Mouse (Mus musculus): Measurements from ENCODE around the gene Mfsd11. TPM values are rescaled to one million over a fixed set of nuclear protein-coding genes. Genes with fewer than 3 reads are reported as not detected.
"Not testable (repeated sequence)": the region's sequence is repeated elsewhere in the genome, so short reads cannot be mapped to it uniquely, and the experiment has no call there.

Gene Mfsd11
- polyA plus RNA-seq, 1 experiment from 2014 or later: 37.0 TPM

DNA sequence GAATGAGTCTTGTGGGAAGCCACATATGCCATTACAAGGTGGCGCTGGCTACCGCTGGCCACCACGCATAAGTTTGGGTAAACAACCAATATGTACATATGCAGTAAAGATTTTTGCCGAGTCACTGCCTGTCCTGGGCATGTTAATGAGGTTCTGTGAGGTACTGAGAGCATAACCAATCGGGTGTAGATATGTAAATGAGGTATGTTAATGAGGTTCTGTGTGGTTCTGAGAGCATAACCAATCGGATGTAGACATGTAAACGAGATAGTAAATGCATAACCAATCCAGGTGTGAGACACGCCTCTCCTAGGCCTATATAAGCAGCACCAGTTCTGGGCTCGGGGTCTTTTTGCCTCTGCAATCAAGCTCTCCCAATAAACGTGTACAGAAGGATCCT is 50.3 kb downstream of the Mfsd11 start:
- not testable (repeated sequence) for H3K36me3 ChIP-seq (ENCODE audit: control insufficient read depth, insufficient read depth, low read length); H3K27ac ChIP-seq (ENCODE audit: low read depth, low read length); H3K4me3 ChIP-seq (ENCODE audit: low read depth, low read length); DNase-seq (ENCODE audit: low spot score); H3K4me2 ChIP-seq (replicated peaks; ENCODE audit: low read depth, low read length); ATAC-seq (ENCODE audit: low FRiP score); H3K9ac ChIP-seq (ENCODE audit: low read depth, low read length); H3K9me3 ChIP-seq (ENCODE audit: control insufficient read depth, low read length); H3K4me1 ChIP-seq (replicated peaks; ENCODE audit: control insufficient read depth, insufficient read depth, low read length)
- H3K27me3 ChIP-seq (ENCODE audit: control insufficient read depth, insufficient read depth, low read length): peaks cover 12% of the 10 kb centered on the region
- 89% methylated on average over 10 of the region's 10 CpGs for WGBS

DNA sequence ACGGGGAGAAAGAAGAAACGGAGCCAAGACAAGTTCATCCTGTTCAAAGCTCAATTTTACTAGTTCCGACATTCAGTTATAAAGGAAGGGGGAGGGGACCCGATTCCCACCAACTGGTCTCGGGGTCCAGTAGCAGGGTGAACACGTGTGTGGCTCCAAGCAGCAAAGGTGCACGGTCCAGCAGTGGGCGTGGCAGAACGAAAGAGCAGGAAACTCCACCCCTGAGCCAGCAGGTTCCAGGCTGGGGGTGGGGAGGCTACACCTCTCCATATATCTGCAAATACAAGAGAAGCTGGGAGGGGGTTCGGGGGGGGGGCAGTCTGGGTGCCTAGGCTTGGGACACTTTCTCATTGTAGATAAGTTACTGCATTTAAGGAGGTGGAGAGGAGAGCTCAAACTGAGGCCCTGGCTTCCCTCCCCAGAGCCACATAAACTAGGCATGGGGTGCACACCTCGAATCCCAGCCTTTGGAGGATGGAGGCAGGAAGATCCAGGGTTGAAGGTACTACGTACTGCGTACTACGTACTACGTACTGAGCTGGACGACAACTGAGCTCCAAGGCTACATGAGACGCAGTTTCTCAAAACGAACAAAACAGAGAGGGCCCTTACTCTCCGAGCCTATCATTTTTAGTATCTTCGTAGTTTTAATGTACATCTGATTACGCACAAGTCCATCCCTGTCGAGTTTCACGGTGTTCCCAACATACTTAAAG is 53.7 kb downstream of the Mfsd11 start:
- Histone ChIP-seq H3K9me3 (ENCODE audit: control insufficient read depth, low read length) (no peaks in the 10 kb centered on the region), H3K27ac (ENCODE audit: low read depth, low read length) (no peak overlapping the region), H3K36me3 (ENCODE audit: control insufficient read depth, insufficient read depth, low read length) (no peaks in the 10 kb centered on the region), H3K4me2 (replicated peaks; ENCODE audit: low read depth, low read length) (peak overlapping the region; percentile 44), H3K9ac (ENCODE audit: low read depth, low read length) (no peak overlapping the region), H3K27me3 (ENCODE audit: control insufficient read depth, insufficient read depth, low read length) (peaks cover 12% of the 10 kb centered on the region), H3K4me3 (ENCODE audit: low read depth, low read length) (peak overlapping the region; percentile 17; the same call in 1 of the 2 replicates), H3K4me1 (replicated peaks; ENCODE audit: control insufficient read depth, insufficient read depth, low read length) (no peaks in the 10 kb centered on the region)
- DNase-seq (ENCODE audit: low spot score): peak; percentile 18
- no peak for ATAC-seq (ENCODE audit: low FRiP score)
- 7% methylated on average over 23 of the region's 23 CpGs for WGBS

DNA sequence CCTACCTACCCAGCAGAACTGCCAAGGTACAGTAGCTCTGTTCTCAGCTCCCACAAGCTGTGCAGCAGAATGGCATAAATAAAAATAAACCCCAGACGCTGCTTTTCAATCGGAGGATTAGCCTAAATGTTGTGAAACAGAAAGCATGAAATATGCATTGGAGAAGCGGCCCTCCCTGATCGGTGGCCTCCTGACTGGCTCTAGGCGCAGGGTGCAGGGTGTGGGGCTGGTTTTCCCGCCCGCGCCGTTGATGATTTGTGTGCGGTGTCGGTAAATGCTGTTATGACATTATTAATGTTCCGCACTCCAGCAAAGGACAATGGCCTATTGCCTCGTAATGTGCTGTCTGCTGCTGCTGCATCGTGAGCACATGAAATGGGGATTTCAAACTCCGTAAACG is 61.3 kb downstream of the Mfsd11 start:
- no peaks in the 10 kb centered on the region for H3K9me3 ChIP-seq (ENCODE audit: control insufficient read depth, low read length)
- H3K27me3 ChIP-seq (ENCODE audit: control insufficient read depth, insufficient read depth, low read length): peaks cover 9% of the 10 kb centered on the region
- WGBS: 64% methylated on average over 16 of the region's 16 CpGs
- no peaks in the 10 kb centered on the region for H3K36me3 ChIP-seq (ENCODE audit: control insufficient read depth, insufficient read depth, low read length)
- peak overlapping the region; percentile 31; the same call in 1 of the 2 replicates for H3K27ac ChIP-seq (ENCODE audit: low read depth, low read length)
- no peak overlapping the region for H3K9ac ChIP-seq (ENCODE audit: low read depth, low read length)
- DNase-seq (ENCODE audit: low spot score) (no peak), ATAC-seq (ENCODE audit: low FRiP score) (no peak)
- peaks cover 6% of the 10 kb centered on the region; the same call in 1 of the 2 replicates for H3K4me1 ChIP-seq (replicated peaks; ENCODE audit: control insufficient read depth, insufficient read depth, low read length)
- H3K4me2 ChIP-seq (replicated peaks; ENCODE audit: low read depth, low read length): no peak overlapping the region
- no peak overlapping the region for H3K4me3 ChIP-seq (ENCODE audit: low read depth, low read length)

DNA sequence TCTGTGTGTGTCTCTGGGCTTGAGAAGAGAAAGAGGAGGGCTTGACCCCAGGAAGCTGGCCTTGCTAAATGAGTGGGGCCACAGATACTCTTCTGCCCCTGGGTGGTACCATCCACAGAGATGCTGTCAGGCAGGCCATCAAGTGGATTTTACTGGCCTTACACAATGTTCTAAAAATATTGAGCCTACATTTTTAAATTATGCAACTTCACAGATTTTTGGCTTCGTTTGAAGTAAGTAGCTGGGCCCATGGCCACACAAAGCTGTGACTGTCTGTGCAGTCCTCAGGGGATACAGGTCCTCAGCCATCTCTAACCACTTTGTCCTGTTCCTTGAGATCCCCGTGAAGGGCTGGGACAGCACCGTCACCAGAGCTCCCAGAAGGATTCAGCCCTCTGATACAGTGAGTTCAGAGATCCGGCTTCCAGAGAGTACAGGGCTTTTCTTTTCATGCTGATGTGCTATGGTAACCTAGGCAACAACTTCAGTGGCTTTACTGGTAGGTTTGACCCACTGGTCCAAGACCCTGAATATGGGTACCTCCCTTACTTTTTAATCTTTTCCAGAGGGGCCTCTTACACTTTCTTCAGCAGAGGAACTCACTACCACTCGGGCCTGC is 62.1 kb downstream of the Mfsd11 start:
- H3K36me3 ChIP-seq (ENCODE audit: control insufficient read depth, insufficient read depth, low read length): no peaks in the 10 kb centered on the region
- H3K4me3 ChIP-seq (ENCODE audit: low read depth, low read length): no peak overlapping the region
- no peak for DNase-seq (ENCODE audit: low spot score)
- H3K9me3 ChIP-seq (ENCODE audit: control insufficient read depth, low read length): no peaks in the 10 kb centered on the region
- no peak overlapping the region for H3K4me2 ChIP-seq (replicated peaks; ENCODE audit: low read depth, low read length)
- WGBS: 57% methylated on average over 5 of the region's 5 CpGs
- H3K4me1 ChIP-seq (replicated peaks; ENCODE audit: control insufficient read depth, insufficient read depth, low read length): peaks cover 6% of the 10 kb centered on the region; the same call in 1 of the 2 replicates
- peaks cover 9% of the 10 kb centered on the region for H3K27me3 ChIP-seq (ENCODE audit: control insufficient read depth, insufficient read depth, low read length)
- no peak for ATAC-seq (ENCODE audit: low FRiP score)
- no peak overlapping the region for H3K27ac ChIP-seq (ENCODE audit: low read depth, low read length)
- no peak overlapping the region for H3K9ac ChIP-seq (ENCODE audit: low read depth, low read length)

DNA sequence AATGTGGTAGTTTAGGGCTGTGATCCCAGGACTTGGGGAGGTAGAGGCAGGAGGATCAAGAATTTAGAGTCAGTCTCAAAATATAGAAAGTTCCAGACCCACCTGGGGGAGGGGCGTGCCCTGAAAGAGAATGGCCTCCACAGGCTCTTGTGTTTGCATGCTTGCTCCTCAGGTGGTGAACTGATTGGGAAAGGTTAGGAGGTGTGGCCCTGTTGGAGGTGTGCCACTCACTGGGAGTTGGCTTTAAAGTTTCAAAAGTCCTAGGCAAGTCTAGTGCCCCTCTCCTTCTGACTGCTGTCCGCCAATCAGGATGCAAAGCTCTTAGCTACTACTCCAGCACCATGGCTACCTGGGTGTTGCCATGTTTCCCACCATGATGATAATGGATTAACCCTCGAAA is 63.0 kb downstream of the Mfsd11 start:
- Histone ChIP-seq H3K4me3 (ENCODE audit: low read depth, low read length) (no peak overlapping the region), H3K27ac (ENCODE audit: low read depth, low read length) (no peak overlapping the region), H3K4me1 (replicated peaks; ENCODE audit: control insufficient read depth, insufficient read depth, low read length) (peaks cover 6% of the 10 kb centered on the region; the same call in 1 of the 2 replicates), H3K36me3 (ENCODE audit: control insufficient read depth, insufficient read depth, low read length) (no peaks in the 10 kb centered on the region), H3K9ac (ENCODE audit: low read depth, low read length) (no peak overlapping the region), H3K27me3 (ENCODE audit: control insufficient read depth, insufficient read depth, low read length) (peaks cover 11% of the 10 kb centered on the region), H3K9me3 (ENCODE audit: control insufficient read depth, low read length) (no peaks in the 10 kb centered on the region), H3K4me2 (replicated peaks; ENCODE audit: low read depth, low read length) (no peak overlapping the region)
- 93% methylated on average over 3 of the region's 3 CpGs for WGBS
- ATAC-seq (ENCODE audit: low FRiP score): no peak
- DNase-seq (ENCODE audit: low spot score): no peak

DNA sequence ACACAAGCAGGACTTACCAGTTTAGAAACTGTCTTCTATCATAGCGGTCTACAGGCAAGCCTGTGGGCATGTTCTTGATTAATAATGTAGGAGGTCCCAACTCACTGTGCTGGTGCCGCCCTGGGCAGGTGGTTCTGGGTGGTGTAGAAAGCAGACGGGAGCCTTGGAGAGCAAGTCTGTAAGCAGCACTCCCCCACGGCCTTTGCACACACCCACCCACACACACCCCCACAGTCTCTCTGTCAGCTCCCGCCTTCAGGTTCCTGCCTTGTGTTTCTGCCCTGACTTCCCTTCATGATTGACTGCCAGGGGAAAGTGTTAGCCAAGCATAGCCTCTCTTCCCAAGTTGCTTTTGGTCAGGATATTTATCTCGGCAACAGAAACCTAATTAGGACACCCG is 65.1 kb downstream of the Mfsd11 start:
- no peak overlapping the region for H3K4me3 ChIP-seq (ENCODE audit: low read depth, low read length)
- no peaks in the 10 kb centered on the region for H3K36me3 ChIP-seq (ENCODE audit: control insufficient read depth, insufficient read depth, low read length)
- whole genome bisulfite sequencing: 60% methylated on average over 7 of the region's 7 CpGs
- ATAC-seq (ENCODE audit: low FRiP score): no peak
- no peak for DNase-seq (ENCODE audit: low spot score)
- H3K27me3 ChIP-seq (ENCODE audit: control insufficient read depth, insufficient read depth, low read length): peaks cover 13% of the 10 kb centered on the region
- H3K4me2 ChIP-seq (replicated peaks; ENCODE audit: low read depth, low read length): no peak overlapping the region
- H3K4me1 ChIP-seq (replicated peaks; ENCODE audit: control insufficient read depth, insufficient read depth, low read length): peaks cover 8% of the 10 kb centered on the region
- no peak overlapping the region for H3K27ac ChIP-seq (ENCODE audit: low read depth, low read length)
- no peak overlapping the region for H3K9ac ChIP-seq (ENCODE audit: low read depth, low read length)
- H3K9me3 ChIP-seq (ENCODE audit: control insufficient read depth, low read length): no peaks in the 10 kb centered on the region

DNA sequence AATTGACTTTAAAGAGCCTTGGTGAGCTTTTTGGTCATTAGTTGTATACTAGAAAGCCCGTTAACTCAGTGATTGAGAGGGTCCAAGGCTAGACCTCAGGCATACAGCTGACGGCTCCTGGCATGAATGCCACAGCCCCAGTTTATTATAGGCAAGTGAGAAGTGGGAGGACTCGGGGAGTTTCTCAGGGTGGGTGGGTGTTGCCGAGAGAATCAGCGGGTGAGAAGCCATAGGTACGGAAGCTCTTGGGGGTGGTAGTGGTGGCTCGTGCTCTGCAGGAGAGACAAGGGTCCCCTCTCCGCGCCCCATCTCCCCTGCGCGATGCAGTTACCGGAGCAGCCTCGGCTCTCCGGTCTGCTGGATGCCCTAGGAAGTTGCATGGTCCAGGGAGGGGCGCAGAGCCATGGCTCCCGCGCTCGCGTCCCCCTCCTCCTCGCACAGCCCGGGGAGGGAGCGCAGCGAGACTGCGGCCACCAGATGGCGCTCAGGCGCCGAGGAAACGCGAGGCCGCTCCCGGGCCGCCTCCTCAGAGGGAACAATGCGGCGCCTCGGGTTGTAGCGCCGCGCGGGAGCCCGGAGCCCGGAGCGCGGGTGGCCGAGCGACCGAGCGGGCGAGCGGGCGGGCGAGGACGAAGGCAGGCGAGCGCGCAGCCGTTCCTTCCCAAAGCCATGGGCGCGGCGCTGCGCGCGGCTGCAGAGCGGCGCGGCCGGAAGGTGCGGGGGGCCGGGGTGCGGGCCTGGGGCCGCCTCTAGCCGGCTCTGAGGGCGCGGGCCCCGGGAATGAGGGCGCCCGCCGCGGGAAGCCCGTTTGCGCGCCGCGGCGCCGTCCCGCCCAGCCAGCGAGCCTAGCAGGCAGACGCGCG is 66.3 kb downstream of the Mfsd11 start, which contains the start of gene Mgat5b:
Mgat5b (plus strand) TSS at position 541 of the 863 bp plus-strand sequence.
- peak within 1 kb of the TSS; percentile 75 for H3K4me3 ChIP-seq (ENCODE audit: low read depth, low read length)
- peaks cover 13% of the 10 kb centered on the region for H3K27me3 ChIP-seq (ENCODE audit: control insufficient read depth, insufficient read depth, low read length)
- peak within 1 kb of the TSS; percentile 99 for H3K9ac ChIP-seq (ENCODE audit: low read depth, low read length)
- H3K27ac ChIP-seq (ENCODE audit: low read depth, low read length): peak within 1 kb of the TSS; percentile 71
- H3K9me3 ChIP-seq (ENCODE audit: control insufficient read depth, low read length): no peaks in the 10 kb centered on the region
- ATAC-seq (ENCODE audit: low FRiP score) (peak; percentile 89), DNase-seq (ENCODE audit: low spot score) (peak; percentile 98)
- H3K4me2 ChIP-seq (replicated peaks; ENCODE audit: low read depth, low read length): peak within 1 kb of the TSS; percentile 99
- WGBS: 1% methylated on average over 81 of the region's 90 CpGs
- H3K4me1 ChIP-seq (replicated peaks; ENCODE audit: control insufficient read depth, insufficient read depth, low read length): peaks cover 8% of the 10 kb centered on the region
- no peaks in the 10 kb centered on the region for H3K36me3 ChIP-seq (ENCODE audit: control insufficient read depth, insufficient read depth, low read length)

DNA sequence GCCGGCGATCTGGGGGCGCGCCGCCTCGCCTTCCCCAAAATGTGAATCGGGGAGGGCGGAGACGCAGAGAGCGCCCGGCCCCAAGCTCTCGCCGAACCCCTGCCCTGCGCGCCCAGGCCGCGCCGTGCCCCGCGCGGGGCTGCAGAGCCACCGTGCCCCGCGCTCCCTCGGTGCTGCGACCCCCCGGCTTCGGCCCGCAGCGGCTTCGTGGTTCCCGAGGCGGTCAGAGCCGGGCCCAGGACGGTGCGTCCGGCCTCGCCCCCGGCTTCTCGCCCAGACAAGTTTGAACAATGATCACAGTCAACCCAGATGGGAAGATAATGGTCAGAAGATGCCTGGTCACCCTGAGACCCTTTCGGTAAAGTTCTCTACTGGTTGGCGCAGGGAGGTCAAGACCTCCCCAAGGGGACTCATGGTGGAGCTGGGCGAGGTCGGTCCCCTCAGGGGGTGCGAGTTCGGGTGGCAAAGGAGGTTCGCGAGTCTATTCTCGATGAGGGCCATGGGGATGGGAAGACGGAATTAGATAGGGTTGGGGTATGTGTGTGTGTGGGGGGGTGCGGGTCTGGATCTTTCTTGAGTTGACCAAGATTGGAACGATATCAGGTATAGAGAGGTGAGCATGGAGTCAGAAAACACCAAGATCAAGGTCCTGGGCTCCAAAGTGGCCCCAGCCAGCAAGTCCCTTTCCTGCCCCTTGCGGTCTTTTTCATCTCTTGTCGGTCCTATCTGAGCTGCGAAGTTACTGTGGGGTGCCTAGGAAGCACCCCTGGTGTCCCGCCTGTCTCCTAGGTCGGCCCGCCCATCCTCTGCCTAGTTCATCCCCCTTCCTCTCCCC is 67.2 kb downstream of the Mfsd11 start:
- Histone ChIP-seq H3K9ac (ENCODE audit: low read depth, low read length) (peak overlapping the region; percentile 99), H3K4me1 (replicated peaks; ENCODE audit: control insufficient read depth, insufficient read depth, low read length) (peaks cover 8% of the 10 kb centered on the region), H3K27ac (ENCODE audit: low read depth, low read length) (peak overlapping the region; percentile 71), H3K4me3 (ENCODE audit: low read depth, low read length) (peak overlapping the region; percentile 75), H3K36me3 (ENCODE audit: control insufficient read depth, insufficient read depth, low read length) (no peaks in the 10 kb centered on the region), H3K4me2 (replicated peaks; ENCODE audit: low read depth, low read length) (peak overlapping the region; percentile 99), H3K27me3 (ENCODE audit: control insufficient read depth, insufficient read depth, low read length) (peaks cover 13% of the 10 kb centered on the region), H3K9me3 (ENCODE audit: control insufficient read depth, low read length) (no peaks in the 10 kb centered on the region)
- DNase-seq (ENCODE audit: low spot score): peak; percentile 58
- WGBS: 1% methylated on average over 53 of the region's 58 CpGs
- peak; percentile 31 for ATAC-seq (ENCODE audit: low FRiP score)
